ENCODE assay signal across 14 mouse cellular contexts in genomic region chr8:87777586-87777985, GRCm38 (mm10).
A peak's percentile ranks its signal among the peaks of the same experiment; 100 is the strongest.
DNase-seq lines count a peak whose midpoint lies in the region; ATAC-seq lines count a peak whose summit lies in the region.
"Had no signal": no experiment of that assay in that cellular context is flagged by ENCODE, and none has a peak within 500 bp of the region (broad histone marks: within the 10 kb centered on the region; RNA-seq: fewer than 3 reads in every experiment).

No protein-coding gene starts in this region.

- 0 out of 2 replicates have a peak overlapping the region, but pooled peaks have one; percentile 2 for H3K27ac ChIP-seq in hindbrain, embryonic 11.5 days (ENCODE audit: low read depth, low read length)
- peak overlapping the region; percentile 16; the same call in 1 of the 2 replicates for H3K27ac ChIP-seq in neural tube, embryonic 14.5 days (ENCODE audit: low read depth, low read length)
- H3K27ac ChIP-seq: embryonic facial prominence, embryonic 12.5 days; limb, embryonic 15.5 days had no signal

- DNase-seq in embryo, embryonic 11 days: peak; percentile 20
- DNase-seq in embryo, embryonic 10 days (ENCODE audit: low spot score): no peak
- peak; percentile 38 for DNase-seq in hindbrain, embryonic 11.5 days (ENCODE audit: low spot score)
- peak; percentile 32 for DNase-seq in mesoderm, embryonic 11.5 days (ENCODE audit: low read depth, low spot score)
- no peak for DNase-seq in spleen, postnatal 4 days (ENCODE audit: low spot score in 2 of 2)
- no peak for DNase-seq in layer of hippocampus, adult 11-12 months (ENCODE audit: low spot score)
- no peak for DNase-seq in heart, postnatal 14 days
- DNase-seq: cerebellum, postnatal 10 days; kidney, adult 8-10 months; spleen, adult 18-20 months had no signal

- WGBS in hindbrain, embryonic 11.5 days: 38% methylated on average over 8 of the region's 8 CpGs
- 16% methylated on average over 8 of the region's 8 CpGs for WGBS in neural tube, embryonic 14.5 days

- peaks cover 5% of the 10 kb centered on the region for H3K4me1 ChIP-seq in hindbrain, embryonic 11.5 days (replicated peaks; ENCODE audit: control insufficient read depth, insufficient read depth, low read length)
- H3K4me1 ChIP-seq in neural tube, embryonic 14.5 days (ENCODE audit: control insufficient read depth, insufficient read depth, low read length): peaks cover 9% of the 10 kb centered on the region

- no peaks in the 10 kb centered on the region for H3K27me3 ChIP-seq in hindbrain, embryonic 11.5 days (ENCODE audit: control insufficient read depth, insufficient read depth, low read length)
- no peaks in the 10 kb centered on the region for H3K27me3 ChIP-seq in neural tube, embryonic 14.5 days (ENCODE audit: control insufficient read depth, insufficient read depth, low read length)
- H3K27me3 ChIP-seq: embryonic facial prominence, embryonic 12.5 days; limb, embryonic 15.5 days had no signal

- H3K9me3 ChIP-seq in hindbrain, embryonic 11.5 days (ENCODE audit: control insufficient read depth, low read length): no peaks in the 10 kb centered on the region
- no peaks in the 10 kb centered on the region for H3K9me3 ChIP-seq in neural tube, embryonic 14.5 days (ENCODE audit: control insufficient read depth, low read length)
- H3K9me3 ChIP-seq: embryonic facial prominence, embryonic 12.5 days; limb, embryonic 15.5 days had no signal

- no peak overlapping the region for H3K4me3 ChIP-seq in hindbrain, embryonic 11.5 days (ENCODE audit: low read depth, low read length)
- no peak overlapping the region for H3K4me3 ChIP-seq in neural tube, embryonic 14.5 days (ENCODE audit: low read depth, low read length)
- H3K4me3 ChIP-seq: embryonic facial prominence, embryonic 12.5 days; limb, embryonic 15.5 days had no signal

- intact Hi-C loops in heart, postnatal 14 days (cut with DNase I): no loop called here

- peaks cover 13% of the 10 kb centered on the region for H3K36me3 ChIP-seq in hindbrain, embryonic 11.5 days (ENCODE audit: control insufficient read depth, insufficient read depth, low read length)
- H3K36me3 ChIP-seq in neural tube, embryonic 14.5 days (ENCODE audit: control insufficient read depth, insufficient read depth, low read length): peaks cover 8% of the 10 kb centered on the region; the same call in 1 of the 2 replicates

- H3K4me2 ChIP-seq in hindbrain, embryonic 11.5 days (replicated peaks; ENCODE audit: low read depth, low read length): no peak overlapping the region
- no peak overlapping the region for H3K4me2 ChIP-seq in neural tube, embryonic 14.5 days (ENCODE audit: low read depth, low read length)
- H3K4me2 ChIP-seq: embryonic facial prominence, embryonic 12.5 days; limb, embryonic 15.5 days had no signal

- H3K9ac ChIP-seq in hindbrain, embryonic 11.5 days (ENCODE audit: low read depth, low read length): no peak overlapping the region
- no peak overlapping the region for H3K9ac ChIP-seq in neural tube, embryonic 14.5 days (replicated peaks; ENCODE audit: low read depth, low read length)
- H3K9ac ChIP-seq: embryonic facial prominence, embryonic 12.5 days; limb, embryonic 15.5 days had no signal

- ATAC-seq in hindbrain, embryonic 11.5 days (ENCODE audit: low FRiP score): peak; percentile 50; the same call in 1 of the 2 replicates
- peak; percentile 49; the same call in 1 of the 2 replicates for ATAC-seq in neural tube, embryonic 14.5 days (ENCODE audit: low read depth)
- ATAC-seq: lung, postnatal 0 days had no signal

Comparison
In these comparisons a context has a peak if more than half of its experiments do, and no peak if none do; other contexts are left out.
1. DNase-seq: peak in embryo, embryonic 11 days (single experiment), hindbrain, embryonic 11.5 days (single experiment) and mesoderm, embryonic 11.5 days (single experiment); none in embryo, embryonic 10 days (single experiment), spleen, postnatal 4 days (0 of 2), layer of hippocampus, adult 11-12 months (single experiment) and heart, postnatal 14 days (0 of 2).